In genomic region chr17:56814316-56815056, GRCm38 (mm10) we compare ENCODE assay signal across 9 mouse cellular contexts. TPM values are rescaled to one million over a fixed set of nuclear protein-coding genes. Genes with fewer than 3 reads are reported as not detected.
DNase-seq lines count a peak whose midpoint lies in the region; ATAC-seq lines count a peak whose summit lies in the region.
"Had no signal": no experiment of that assay in that cellular context is flagged by ENCODE, and none has a peak within 500 bp of the region (broad histone marks: within the 10 kb centered on the region; RNA-seq: fewer than 3 reads in every experiment).

No protein-coding gene starts in this region.

- ATAC-seq in kidney, embryonic 16.5 days (ENCODE audit: low FRiP score, low TSS enrichment), result no peak
- peak; percentile 87 for ATAC-seq in forebrain, embryonic 11.5 days (replicated peaks; ENCODE audit: low FRiP score)
- peak; percentile 64 for ATAC-seq in heart, embryonic 12.5 days (ENCODE audit: insufficient number of reproducible peaks, low FRiP score)
- 0 out of 2 replicates have a peak, but pooled peaks have one; percentile 44 for ATAC-seq in kidney, embryonic 15.5 days (replicated peaks; ENCODE audit: low FRiP score)
- peak; percentile 48 for ATAC-seq in limb, embryonic 13.5 days (ENCODE audit: low FRiP score, low read depth)
- ATAC-seq in stomach, embryonic 16.5 days (ENCODE audit: insufficient read depth, low FRiP score), result peak; percentile 45; the same call in 1 of the 2 replicates

- DNase-seq in kidney, adult 11 months, result peak; percentile 34
- DNase-seq in forebrain, embryonic 11.5 days (ENCODE audit: low spot score), result peak; percentile 94
- DNase-seq in monocyte, adult 2 months (ENCODE audit: low read depth in 1 of 2, low spot score in 2 of 2), result peak; percentile 76 to 85

- no peak overlapping the region for H3K4me2 ChIP-seq in kidney, embryonic 16.5 days (replicated peaks; ENCODE audit: low read depth, low read length)
- H3K4me2 ChIP-seq in forebrain, embryonic 11.5 days (ENCODE audit: low read depth, low read length, severe bottlenecking), result peak overlapping the region; percentile 26
- H3K4me2 ChIP-seq in heart, embryonic 12.5 days, result peak overlapping the region; percentile 26; the same call in 1 of the 2 replicates
- no peak overlapping the region for H3K4me2 ChIP-seq in kidney, embryonic 15.5 days
- H3K4me2 ChIP-seq in limb, embryonic 13.5 days (replicated peaks), result no peak overlapping the region
- no peak overlapping the region for H3K4me2 ChIP-seq in stomach, embryonic 16.5 days (ENCODE audit: low read depth, low read length)

- peaks cover 9% of the 10 kb centered on the region; the same call in 1 of the 2 replicates for H3K4me1 ChIP-seq in kidney, embryonic 16.5 days (ENCODE audit: insufficient read depth, low read length)
- peaks cover 38% of the 10 kb centered on the region for H3K4me1 ChIP-seq in forebrain, embryonic 11.5 days (replicated peaks; ENCODE audit: control insufficient read depth, insufficient read depth, low read length)
- H3K4me1 ChIP-seq in heart, embryonic 12.5 days (replicated peaks), result peaks cover 41% of the 10 kb centered on the region
- peaks cover 22% of the 10 kb centered on the region for H3K4me1 ChIP-seq in kidney, embryonic 15.5 days
- peaks cover 17% of the 10 kb centered on the region for H3K4me1 ChIP-seq in limb, embryonic 13.5 days
- peaks cover 21% of the 10 kb centered on the region for H3K4me1 ChIP-seq in stomach, embryonic 16.5 days (ENCODE audit: control insufficient read depth, insufficient read depth, low read length)

- H3K9ac ChIP-seq in kidney, embryonic 16.5 days (replicated peaks; ENCODE audit: low read length), result no peak overlapping the region
- 0 out of 2 replicates have a peak overlapping the region, but pooled peaks have one; percentile 9 for H3K9ac ChIP-seq in forebrain, embryonic 11.5 days (ENCODE audit: low read length)
- H3K9ac ChIP-seq in heart, embryonic 12.5 days, result 0 out of 2 replicates have a peak overlapping the region, but pooled peaks have one; percentile 31
- no peak overlapping the region for H3K9ac ChIP-seq in kidney, embryonic 15.5 days
- H3K9ac ChIP-seq in limb, embryonic 13.5 days, result no peak overlapping the region
- H3K9ac ChIP-seq in stomach, embryonic 16.5 days (ENCODE audit: low read length), result 0 out of 2 replicates have a peak overlapping the region, but pooled peaks have one; percentile 8

- no peak overlapping the region for H3K27ac ChIP-seq in kidney, embryonic 16.5 days (ENCODE audit: low read length)
- H3K27ac ChIP-seq in forebrain, embryonic 11.5 days (ENCODE audit: low read depth, low read length), result peak overlapping the region; percentile 90
- peak overlapping the region; percentile 45 for H3K27ac ChIP-seq in heart, embryonic 12.5 days (ENCODE audit: poor library complexity, severe bottlenecking)
- no peak overlapping the region for H3K27ac ChIP-seq in kidney, embryonic 15.5 days
- H3K27ac ChIP-seq in limb, embryonic 13.5 days, result no peak overlapping the region
- H3K27ac ChIP-seq in stomach, embryonic 16.5 days (ENCODE audit: low read length), result peak overlapping the region; percentile 65
- H3K27ac ChIP-seq: macrophage had no signal

- no peaks in the 10 kb centered on the region for H3K36me3 ChIP-seq in kidney, embryonic 16.5 days (ENCODE audit: insufficient read depth, low read length)
- no peaks in the 10 kb centered on the region for H3K36me3 ChIP-seq in forebrain, embryonic 11.5 days (ENCODE audit: control insufficient read depth, insufficient read depth, low read length)
- H3K36me3 ChIP-seq in heart, embryonic 12.5 days, result no peaks in the 10 kb centered on the region
- no peaks in the 10 kb centered on the region for H3K36me3 ChIP-seq in kidney, embryonic 15.5 days
- no peaks in the 10 kb centered on the region for H3K36me3 ChIP-seq in limb, embryonic 13.5 days
- no peaks in the 10 kb centered on the region for H3K36me3 ChIP-seq in stomach, embryonic 16.5 days (ENCODE audit: control insufficient read depth, insufficient read depth, low read length)

- 17% methylated on average over 24 of the region's 24 CpGs for WGBS in kidney, embryonic 16.5 days
- 10% methylated on average over 24 of the region's 24 CpGs for WGBS in forebrain, embryonic 11.5 days
- WGBS in heart, embryonic 12.5 days, result 17% methylated on average over 24 of the region's 24 CpGs
- 16% methylated on average over 24 of the region's 24 CpGs for WGBS in kidney, embryonic 15.5 days
- 17% methylated on average over 24 of the region's 24 CpGs for WGBS in limb, embryonic 13.5 days
- 14% methylated on average over 24 of the region's 24 CpGs for WGBS in stomach, embryonic 16.5 days

- no peak overlapping the region for H3K4me3 ChIP-seq in kidney, embryonic 16.5 days (ENCODE audit: low read length)
- no peak overlapping the region for H3K4me3 ChIP-seq in forebrain, embryonic 11.5 days (ENCODE audit: low read depth, low read length)
- no peak overlapping the region for H3K4me3 ChIP-seq in heart, embryonic 12.5 days
- no peak overlapping the region for H3K4me3 ChIP-seq in kidney, embryonic 15.5 days (replicated peaks)
- no peak overlapping the region for H3K4me3 ChIP-seq in limb, embryonic 13.5 days
- no peak overlapping the region for H3K4me3 ChIP-seq in stomach, embryonic 16.5 days (replicated peaks; ENCODE audit: low read length)

- no peaks in the 10 kb centered on the region for H3K27me3 ChIP-seq in kidney, embryonic 16.5 days (ENCODE audit: insufficient read depth, low read length)
- H3K27me3 ChIP-seq in forebrain, embryonic 11.5 days (ENCODE audit: control insufficient read depth, insufficient read depth, low read length), result no peaks in the 10 kb centered on the region
- H3K27me3 ChIP-seq in heart, embryonic 12.5 days (replicated peaks), result no peaks in the 10 kb centered on the region
- H3K27me3 ChIP-seq in kidney, embryonic 15.5 days, result no peaks in the 10 kb centered on the region
- H3K27me3 ChIP-seq in limb, embryonic 13.5 days, result 0 out of 2 replicates have a peak, but pooled peaks cover 4% of the 10 kb centered on the region
- H3K27me3 ChIP-seq in stomach, embryonic 16.5 days (ENCODE audit: control insufficient read depth, insufficient read depth, low read length), result no peaks in the 10 kb centered on the region

- no peaks in the 10 kb centered on the region for H3K9me3 ChIP-seq in kidney, embryonic 16.5 days (ENCODE audit: low read length)
- H3K9me3 ChIP-seq in forebrain, embryonic 11.5 days (ENCODE audit: control insufficient read depth, low read length), result no peaks in the 10 kb centered on the region
- H3K9me3 ChIP-seq in heart, embryonic 12.5 days (replicated peaks), result no peaks in the 10 kb centered on the region
- no peaks in the 10 kb centered on the region for H3K9me3 ChIP-seq in kidney, embryonic 15.5 days (replicated peaks)
- H3K9me3 ChIP-seq in limb, embryonic 13.5 days, result no peaks in the 10 kb centered on the region
- no peaks in the 10 kb centered on the region for H3K9me3 ChIP-seq in stomach, embryonic 16.5 days (replicated peaks; ENCODE audit: control insufficient read depth, low read length)

RNA-seq across cellular contexts. Expression of gene Rfx2, which starts 16.3 kb away (rescaled TPM):
- 3.4 and 4.4 TPM in 2 replicates for polyA plus RNA-seq in kidney, embryonic 16.5 days (2015; fragmentation: Nextera tagmentation; extraction: Ambion mirVana)
- 10.9 and 11.1 TPM in 2 replicates for polyA plus RNA-seq in forebrain, embryonic 11.5 days (2014; fragmentation: Nextera tagmentation; extraction: Ambion mirVana)
- 3.8 and 4.4 TPM in 2 replicates for polyA plus RNA-seq in heart, embryonic 12.5 days (2016; fragmentation: Nextera tagmentation; extraction: Ambion mirVana)
- 3.7 and 4.1 TPM in 2 replicates for polyA plus RNA-seq in kidney, embryonic 15.5 days (2015; fragmentation: Nextera tagmentation; extraction: Ambion mirVana)
- 4.5 and 4.9 TPM in 2 replicates for polyA plus RNA-seq in limb, embryonic 13.5 days (2015; fragmentation: Nextera tagmentation; extraction: Ambion mirVana)
- 5.5 and 6.5 TPM in 2 replicates for polyA plus RNA-seq in stomach, embryonic 16.5 days (2015; fragmentation: Nextera tagmentation; extraction: Ambion mirVana)

RNA-seq across cellular contexts. Expression of gene Prr22, which starts 44.4 kb away (rescaled TPM):
- 1.6 and 1.8 TPM in 2 replicates for polyA plus RNA-seq in kidney, embryonic 16.5 days (2015; fragmentation: Nextera tagmentation; extraction: Ambion mirVana)
- polyA plus RNA-seq in forebrain, embryonic 11.5 days (2014; fragmentation: Nextera tagmentation; extraction: Ambion mirVana), result 1.3 and 1.8 TPM in 2 replicates
- 1.0 and 1.4 TPM in 2 replicates for polyA plus RNA-seq in heart, embryonic 12.5 days (2016; fragmentation: Nextera tagmentation; extraction: Ambion mirVana)
- polyA plus RNA-seq in kidney, embryonic 15.5 days (2015; fragmentation: Nextera tagmentation; extraction: Ambion mirVana), result 1.7 and 1.8 TPM in 2 replicates
- polyA plus RNA-seq in limb, embryonic 13.5 days (2015; fragmentation: Nextera tagmentation; extraction: Ambion mirVana), result 1.4 and 1.5 TPM in 2 replicates
- 1.0 and 1.1 TPM in 2 replicates for polyA plus RNA-seq in stomach, embryonic 16.5 days (2015; fragmentation: Nextera tagmentation; extraction: Ambion mirVana)
- polyA plus RNA-seq: macrophage had no signal

RNA-seq across cellular contexts. Expression of gene Dus3l, which starts 49.9 kb away (rescaled TPM):
- polyA plus RNA-seq in kidney, embryonic 16.5 days (2015; fragmentation: Nextera tagmentation; extraction: Ambion mirVana), result 55.4 and 59.7 TPM in 2 replicates
- 40.4 and 43.1 TPM in 2 replicates for polyA plus RNA-seq in forebrain, embryonic 11.5 days (2014; fragmentation: Nextera tagmentation; extraction: Ambion mirVana)
- 33.3 and 34.8 TPM in 2 replicates for polyA plus RNA-seq in heart, embryonic 12.5 days (2016; fragmentation: Nextera tagmentation; extraction: Ambion mirVana)
- 46.5 and 54.6 TPM in 2 replicates for polyA plus RNA-seq in kidney, embryonic 15.5 days (2015; fragmentation: Nextera tagmentation; extraction: Ambion mirVana)
- 47.7 and 50.5 TPM in 2 replicates for polyA plus RNA-seq in limb, embryonic 13.5 days (2015; fragmentation: Nextera tagmentation; extraction: Ambion mirVana)
- 40.5 and 41.9 TPM in 2 replicates for polyA plus RNA-seq in stomach, embryonic 16.5 days (2015; fragmentation: Nextera tagmentation; extraction: Ambion mirVana)

RNA-seq across cellular contexts. Expression of gene Nrtn, which starts 57.2 kb away (rescaled TPM):
- polyA plus RNA-seq in kidney, embryonic 16.5 days (2015; fragmentation: Nextera tagmentation; extraction: Ambion mirVana), result 5.4 and 5.8 TPM in 2 replicates
- polyA plus RNA-seq in forebrain, embryonic 11.5 days (2014; fragmentation: Nextera tagmentation; extraction: Ambion mirVana), result 5.0 and 5.5 TPM in 2 replicates
- 7.5 and 9.0 TPM in 2 replicates for polyA plus RNA-seq in heart, embryonic 12.5 days (2016; fragmentation: Nextera tagmentation; extraction: Ambion mirVana)
- polyA plus RNA-seq in kidney, embryonic 15.5 days (2015; fragmentation: Nextera tagmentation; extraction: Ambion mirVana), result 6.5 and 7.1 TPM in 2 replicates
- 14.1 TPM in 2 replicates for polyA plus RNA-seq in limb, embryonic 13.5 days (2015; fragmentation: Nextera tagmentation; extraction: Ambion mirVana)
- polyA plus RNA-seq in stomach, embryonic 16.5 days (2015; fragmentation: Nextera tagmentation; extraction: Ambion mirVana), result 4.5 and 6.2 TPM in 2 replicates
- polyA plus RNA-seq: macrophage had no signal

RNA-seq across cellular contexts. Expression of gene Acsbg2, which starts 59.8 kb away (rescaled TPM):
- polyA plus RNA-seq in kidney, embryonic 16.5 days (2015; fragmentation: Nextera tagmentation; extraction: Ambion mirVana), result not detected in 2 replicates
- polyA plus RNA-seq in forebrain, embryonic 11.5 days (2014; fragmentation: Nextera tagmentation; extraction: Ambion mirVana), result not detected in 2 replicates
- not detected in 2 replicates for polyA plus RNA-seq in heart, embryonic 12.5 days (2016; fragmentation: Nextera tagmentation; extraction: Ambion mirVana)
- polyA plus RNA-seq in kidney, embryonic 15.5 days (2015; fragmentation: Nextera tagmentation; extraction: Ambion mirVana), result not detected in 2 replicates
- polyA plus RNA-seq in limb, embryonic 13.5 days (2015; fragmentation: Nextera tagmentation; extraction: Ambion mirVana), result not detected in 2 replicates
- polyA plus RNA-seq in stomach, embryonic 16.5 days (2015; fragmentation: Nextera tagmentation; extraction: Ambion mirVana), result not detected in 2 replicates
- polyA plus RNA-seq: macrophage had no signal

Comparison
In these comparisons a context has a peak if more than half of its experiments do, and no peak if none do; other contexts are left out.
1. DNase-seq: peak in every context shown above with its lines; median percentile 94 in forebrain, embryonic 11.5 days; 80 in monocyte, adult 2 months; 34 in kidney, adult 11 months.
2. H3K27ac ChIP-seq: peak in forebrain, embryonic 11.5 days (single experiment), heart, embryonic 12.5 days (single experiment) and stomach, embryonic 16.5 days (single experiment); none in kidney, embryonic 16.5 days (single experiment), kidney, embryonic 15.5 days (single experiment) and limb, embryonic 13.5 days (single experiment).
3. H3K4me2 ChIP-seq: peak in forebrain, embryonic 11.5 days (single experiment) and heart, embryonic 12.5 days (single experiment); none in kidney, embryonic 16.5 days (single experiment), kidney, embryonic 15.5 days (single experiment), limb, embryonic 13.5 days (single experiment) and stomach, embryonic 16.5 days (single experiment).
4. H3K9ac ChIP-seq: peak in forebrain, embryonic 11.5 days (single experiment), heart, embryonic 12.5 days (single experiment) and stomach, embryonic 16.5 days (single experiment); none in kidney, embryonic 16.5 days (single experiment), kidney, embryonic 15.5 days (single experiment) and limb, embryonic 13.5 days (single experiment).